Mouse (Mus musculus) CD4-positive, CD25-positive, alpha-beta regulatory T cell (primary cell): ENCODE results near the gene Amelx. TPM values are rescaled to one million over a fixed set of nuclear protein-coding genes. Genes with fewer than 3 reads are reported as not detected.

Experiments
- polyA plus RNA-seq: library from polyadenylated mRNA; unstranded; fragments of 100-300 nt; shearing (Covaris generic); gene quantifications from one replicate; pipeline ENCODE4 v1.2.1, GENCODE M21; 2017

Amelx gene
- polyA plus RNA-seq, result not detected

DNA sequence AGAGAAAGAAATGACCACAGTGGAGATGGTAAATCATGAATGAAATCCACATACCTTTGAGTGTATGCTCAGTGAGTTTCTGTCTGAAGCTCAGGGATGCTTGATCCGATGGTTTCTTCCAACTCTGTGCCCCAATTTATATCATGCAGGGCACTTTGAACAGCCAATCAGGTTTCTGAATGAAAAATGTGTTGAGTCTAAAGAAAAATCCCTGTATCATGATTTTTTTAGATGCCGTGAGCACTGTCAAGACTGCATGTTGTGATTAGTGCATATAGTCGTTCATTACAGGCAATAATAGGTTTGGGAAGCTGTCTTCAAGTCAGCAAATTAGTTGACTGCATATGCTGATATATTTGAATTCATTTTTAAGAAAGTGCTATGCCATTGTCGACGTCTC, at the start of gene Amelx:
Gene Amelx (minus strand): TSS at position 101 of the 400 bp plus-strand sequence.

Other genes with a start within 250 kb of the Amelx start
- gene Hccs, start 133.2 kb upstream of the Amelx start, polyA plus RNA-seq, result 44.8 TPM